Comparison of ENCODE assay signal across 9 mouse cellular contexts in the genomic region with DNA sequence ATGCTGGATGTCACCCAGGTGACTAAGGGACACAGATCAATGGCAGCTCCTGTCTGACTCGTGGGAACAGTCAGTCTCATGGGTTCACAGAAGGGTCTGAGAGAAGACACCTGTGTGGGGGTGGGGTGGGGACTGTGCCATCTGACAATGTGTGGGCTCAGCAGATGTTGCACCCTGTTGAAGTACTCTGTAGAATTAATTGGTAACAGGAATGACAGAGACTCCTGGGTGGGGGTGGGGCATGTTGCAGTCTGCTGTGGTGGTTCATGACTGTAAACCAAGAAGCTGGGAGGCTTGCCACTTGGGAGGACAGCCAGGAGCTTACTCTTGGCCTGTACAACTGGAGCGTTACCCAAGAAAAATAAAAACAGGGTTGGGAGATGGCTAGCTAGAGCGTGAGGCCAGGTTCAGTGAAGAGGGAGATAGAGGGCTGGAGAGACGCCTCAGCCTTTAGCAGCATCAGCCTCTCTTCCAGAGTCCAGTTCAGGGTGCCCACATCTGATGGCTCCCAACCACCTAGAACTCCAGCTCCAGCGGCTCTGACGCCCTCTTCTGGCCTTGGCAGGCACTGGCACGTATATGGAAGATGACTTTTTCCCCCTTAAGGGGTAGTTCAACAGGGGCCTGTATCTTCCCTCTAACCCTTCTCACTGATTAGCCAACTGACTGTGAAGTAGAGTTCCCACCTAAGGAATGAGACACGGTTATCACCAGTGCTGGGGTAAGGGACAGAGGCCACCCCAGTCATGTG. TPM values are rescaled to one million over a fixed set of nuclear protein-coding genes. Genes with fewer than 3 reads are reported as not detected.
A peak's percentile ranks its signal among the peaks of the same experiment; 100 is the strongest.
DNase-seq lines count a peak whose midpoint lies in the region; ATAC-seq and TF ChIP-seq lines count a peak whose summit lies in the region.
"Had no signal": no experiment of that assay in that cellular context is flagged by ENCODE, and none has a peak within 500 bp of the region (broad histone marks: within the 10 kb centered on the region; RNA-seq: fewer than 3 reads in every experiment).

No protein-coding gene starts in this region.

- no peak overlapping the region for H3K4me3 ChIP-seq in hindbrain, embryonic 16.5 days (ENCODE audit: low read length)
- no peak overlapping the region for H3K4me3 ChIP-seq in hindbrain, embryonic 10.5 days
- H3K4me3 ChIP-seq in myocyte, result no peak overlapping the region
- no peak overlapping the region for H3K4me3 ChIP-seq in hindbrain, embryonic 12.5 days

- no peaks in the 10 kb centered on the region for H3K27me3 ChIP-seq in hindbrain, embryonic 16.5 days (replicated peaks; ENCODE audit: control insufficient read depth, insufficient read depth, low read length)
- H3K27me3 ChIP-seq in hindbrain, embryonic 10.5 days (ENCODE audit: insufficient read depth, poor library complexity, severe bottlenecking), result peaks cover 8% of the 10 kb centered on the region; the same call in 1 of the 2 replicates
- no peaks in the 10 kb centered on the region for H3K27me3 ChIP-seq in myocyte (ENCODE audit: control insufficient read depth, insufficient read depth, insufficient read length)
- peaks cover 3% of the 10 kb centered on the region for H3K27me3 ChIP-seq in hindbrain, embryonic 12.5 days

- H3K9me3 ChIP-seq in hindbrain, embryonic 16.5 days (ENCODE audit: control insufficient read depth, low read length), result no peaks in the 10 kb centered on the region
- H3K9me3 ChIP-seq in hindbrain, embryonic 10.5 days, result peaks cover 4% of the 10 kb centered on the region; the same call in 1 of the 2 replicates
- no peaks in the 10 kb centered on the region for H3K9me3 ChIP-seq in hindbrain, embryonic 12.5 days (replicated peaks)

- H3K4me1 ChIP-seq in hindbrain, embryonic 16.5 days (ENCODE audit: control insufficient read depth, insufficient read depth, low read depth, low read length), result peaks cover 4% of the 10 kb centered on the region; the same call in 1 of the 2 replicates
- peaks cover 10% of the 10 kb centered on the region for H3K4me1 ChIP-seq in hindbrain, embryonic 10.5 days (replicated peaks)
- no peaks in the 10 kb centered on the region; the same call in 1 of the 2 replicates for H3K4me1 ChIP-seq in hindbrain, embryonic 12.5 days

- no peak overlapping the region for H3K4me2 ChIP-seq in hindbrain, embryonic 16.5 days (ENCODE audit: low read length)
- H3K4me2 ChIP-seq in myocyte (ENCODE audit: low read depth), result peak overlapping the region; percentile 39
- H3K4me2 ChIP-seq in hindbrain, embryonic 12.5 days (replicated peaks), result no peak overlapping the region

- no peaks in the 10 kb centered on the region for H3K79me2 ChIP-seq in myocyte (ENCODE audit: control insufficient read depth, insufficient read depth)

- TF ChIP-seq POLR2A in myocyte (IDR thresholded peaks at IDR 0.05; ENCODE audit: insufficient read length, low read depth), result no peak

- H3K9ac ChIP-seq in hindbrain, embryonic 16.5 days (ENCODE audit: low read depth, low read length), result no peak overlapping the region
- no peak overlapping the region for H3K9ac ChIP-seq in hindbrain, embryonic 12.5 days

- DNase-seq in hindbrain, embryonic 10.5 days (ENCODE audit: low spot score), result no peak
- DNase-seq in NIH3T3 (ENCODE audit: low read depth), result peak; percentile 99
- DNase-seq in gastrocnemius, postnatal 36 days, result peak; percentile 90 to 91
- peak; percentile 79 for DNase-seq in kidney, postnatal 14 days
- no peak for DNase-seq in cerebellum, adult 18-20 months

- WGBS in hindbrain, embryonic 16.5 days, result 59% methylated on average over 8 of the region's 8 CpGs
- 53% methylated on average over 8 of the region's 8 CpGs for WGBS in hindbrain, embryonic 10.5 days
- 50% methylated on average over 8 of the region's 8 CpGs for WGBS in hindbrain, embryonic 12.5 days

- peak; percentile 64 for ATAC-seq in hindbrain, embryonic 16.5 days
- ATAC-seq in hindbrain, embryonic 12.5 days (ENCODE audit: low FRiP score), result no peak

- intact Hi-C loops in gastrocnemius, postnatal 36 days (cut with DNase I), result no loop called here

- no peak overlapping the region for H3ac ChIP-seq in myocyte (ENCODE audit: control insufficient read depth, insufficient read length)

- no peaks in the 10 kb centered on the region for H3K36me3 ChIP-seq in hindbrain, embryonic 16.5 days (ENCODE audit: control insufficient read depth, insufficient read depth, low read length)
- H3K36me3 ChIP-seq in hindbrain, embryonic 10.5 days, result no peaks in the 10 kb centered on the region
- no peaks in the 10 kb centered on the region for H3K36me3 ChIP-seq in myocyte (ENCODE audit: control insufficient read depth, insufficient read depth)
- no peaks in the 10 kb centered on the region for H3K36me3 ChIP-seq in hindbrain, embryonic 12.5 days

- peak overlapping the region; percentile 5; the same call in 1 of the 2 replicates for H3K27ac ChIP-seq in hindbrain, embryonic 16.5 days (ENCODE audit: low read depth, low read length)
- no peak overlapping the region for H3K27ac ChIP-seq in hindbrain, embryonic 10.5 days
- no peak overlapping the region for H3K27ac ChIP-seq in hindbrain, embryonic 12.5 days

TF ChIP-seq in myocyte, 11 proteins besides CTCF, POLR2A, EP300 and RAD21:
- peak; percentile 38 for TF ChIP-seq TCF12 (IDR thresholded peaks at IDR 0.05; ENCODE audit: insufficient read depth, poor library complexity, severe bottlenecking)
- TF ChIP-seq REST (IDR thresholded peaks at IDR 0.05; ENCODE audit: insufficient read depth, insufficient read length), result no peak
- peak in 1 of 3 experiments; percentile 59 for TF ChIP-seq MYOD1 (IDR thresholded peaks at IDR 0.05; ENCODE audit: control insufficient read depth in 1 of 3, insufficient read length in 2 of 3, low read depth in 2 of 3)

RNA-seq across cellular contexts. Expression of gene Gm266, which starts 10.6 kb away (rescaled TPM):
- 2.6 and 5.0 TPM in 2 replicates for polyA plus RNA-seq in hindbrain, embryonic 16.5 days (2015; fragmentation: Nextera tagmentation; extraction: Ambion mirVana)
- polyA plus RNA-seq in hindbrain, embryonic 10.5 days (2016; fragmentation: Nextera tagmentation; extraction: Ambion mirVana), result 11.6 and 14.1 TPM in 2 replicates
- total RNA-seq in gastrocnemius, postnatal 36 days (2021), result under 1 TPM; 0.69 to 0.84 TPM
- polyA plus RNA-seq in myocyte (2012; fragmentation: generic; extraction: Trizol), result 1.5 TPM
- polyA plus RNA-seq in hindbrain, embryonic 12.5 days (2016; fragmentation: Nextera tagmentation; extraction: Ambion mirVana), result 9.4 and 14.3 TPM in 2 replicates

RNA-seq across cellular contexts. Expression of gene Tnfaip2, which starts 32.8 kb away (rescaled TPM):
- 0.79 and 1.2 TPM in 2 replicates for polyA plus RNA-seq in hindbrain, embryonic 16.5 days (2015; fragmentation: Nextera tagmentation; extraction: Ambion mirVana)
- 3.0 and 3.2 TPM in 2 replicates for polyA plus RNA-seq in hindbrain, embryonic 10.5 days (2016; fragmentation: Nextera tagmentation; extraction: Ambion mirVana)
- 10 to 100 TPM; 22.0 to 22.6 TPM for total RNA-seq in gastrocnemius, postnatal 36 days (2021)
- 169 TPM for polyA plus RNA-seq in myocyte (2012; fragmentation: generic; extraction: Trizol)
- polyA plus RNA-seq in hindbrain, embryonic 12.5 days (2016; fragmentation: Nextera tagmentation; extraction: Ambion mirVana), result 3.7 and 4.1 TPM in 2 replicates
- polyA plus RNA-seq: neural tube, embryonic 14.5 days had no signal

RNA-seq across cellular contexts. Expression of gene Exoc3l4, which starts 58.3 kb away (rescaled TPM):
- 2.6 and 2.7 TPM in 2 replicates for polyA plus RNA-seq in hindbrain, embryonic 16.5 days (2015; fragmentation: Nextera tagmentation; extraction: Ambion mirVana)
- polyA plus RNA-seq in hindbrain, embryonic 10.5 days (2016; fragmentation: Nextera tagmentation; extraction: Ambion mirVana), result 4.7 and 5.4 TPM in 2 replicates
- 1 to 10 TPM; 1.8 to 4.6 TPM for total RNA-seq in gastrocnemius, postnatal 36 days (2021)
- 23.2 TPM for polyA plus RNA-seq in myocyte (2012; fragmentation: generic; extraction: Trizol)
- polyA plus RNA-seq in hindbrain, embryonic 12.5 days (2016; fragmentation: Nextera tagmentation; extraction: Ambion mirVana), result 4.9 and 5.1 TPM in 2 replicates

Comparison
In these comparisons a context has a peak if more than half of its experiments do, and no peak if none do; other contexts are left out.
1. DNase-seq: peak in NIH3T3 (single experiment), gastrocnemius, postnatal 36 days (2 of 2) and kidney, postnatal 14 days (single experiment); none in hindbrain, embryonic 10.5 days (single experiment) and cerebellum, adult 18-20 months (0 of 2).
2. RNA of gene Tnfaip2, which starts 32.8 kb away (polyA plus RNA-seq): 169 TPM in myocyte (single experiment); 3.7 to 4.1 TPM in hindbrain, embryonic 12.5 days, 3.0 to 3.2 TPM in hindbrain, embryonic 10.5 days and 0.79 to 1.2 TPM in hindbrain, embryonic 16.5 days; every median in the first group is over 10 times any median in the second.